Mouse (Mus musculus): ENCODE data around the gene Wdr18.
A peak's percentile ranks its signal among the peaks of the same experiment; 100 is the strongest.

Wdr18 gene

DNA sequence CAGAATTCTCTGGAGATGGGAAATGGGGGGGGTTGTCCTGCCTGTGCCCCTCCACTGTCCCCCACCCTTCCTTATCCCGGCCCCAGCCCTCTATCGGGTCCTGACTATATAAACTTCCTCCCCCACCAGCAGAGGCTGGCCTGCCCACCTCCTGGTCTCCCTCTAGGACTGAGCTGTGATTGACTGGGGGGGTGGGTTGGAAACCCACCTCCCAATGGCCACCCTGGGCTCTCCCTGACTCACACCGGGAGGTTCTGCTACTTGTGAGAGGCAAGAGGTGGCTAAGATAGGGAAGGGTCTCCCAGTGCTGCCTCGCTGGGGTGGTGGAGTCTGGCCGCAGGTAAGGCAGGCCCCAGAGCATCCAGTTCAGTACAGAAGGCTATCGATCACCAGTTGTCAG is 12.4 kb upstream of the Wdr18 start:
- no peak for DNase-seq

DNA sequence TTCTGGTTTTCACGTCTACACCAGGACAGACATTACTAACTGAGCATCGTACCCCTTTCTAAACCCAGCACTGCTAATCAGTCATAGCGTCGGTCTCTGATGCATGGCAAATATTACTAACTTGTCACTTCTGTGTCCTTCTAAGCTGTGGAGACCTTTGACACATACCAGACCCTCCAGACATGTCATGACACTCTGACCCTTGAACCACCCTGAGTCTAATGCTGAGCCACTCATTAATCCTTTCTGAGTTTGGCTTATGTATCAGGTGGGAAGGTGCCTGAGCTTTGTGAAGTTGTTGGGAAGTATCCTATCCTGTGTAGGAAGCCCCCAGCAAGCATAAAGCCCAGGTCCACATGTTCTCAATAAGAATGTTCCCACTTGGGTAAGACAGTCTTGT is 10.1 kb upstream of the Wdr18 start:
- no peak for DNase-seq

DNA sequence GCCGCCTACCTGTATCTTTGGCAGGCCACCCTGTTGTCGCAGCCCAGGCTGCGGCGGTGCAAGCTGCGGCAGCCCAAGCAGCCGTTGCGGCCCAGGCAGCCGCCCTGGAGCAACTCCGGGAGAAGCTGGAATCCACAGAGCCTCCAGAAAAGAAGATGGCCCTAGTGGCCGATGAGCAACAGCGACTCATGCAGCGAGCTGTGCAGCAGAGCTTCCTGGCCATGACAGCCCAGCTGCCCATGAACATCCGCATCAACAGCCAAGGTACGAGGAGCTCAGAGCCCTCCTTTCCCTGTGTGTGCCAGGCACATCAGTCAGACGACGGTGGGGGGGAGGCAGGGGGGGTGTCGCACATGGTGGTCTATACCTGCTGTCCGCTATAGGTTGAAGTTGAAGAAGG is 9.3 kb upstream of the Wdr18 start:
- no peak for DNase-seq

DNA sequence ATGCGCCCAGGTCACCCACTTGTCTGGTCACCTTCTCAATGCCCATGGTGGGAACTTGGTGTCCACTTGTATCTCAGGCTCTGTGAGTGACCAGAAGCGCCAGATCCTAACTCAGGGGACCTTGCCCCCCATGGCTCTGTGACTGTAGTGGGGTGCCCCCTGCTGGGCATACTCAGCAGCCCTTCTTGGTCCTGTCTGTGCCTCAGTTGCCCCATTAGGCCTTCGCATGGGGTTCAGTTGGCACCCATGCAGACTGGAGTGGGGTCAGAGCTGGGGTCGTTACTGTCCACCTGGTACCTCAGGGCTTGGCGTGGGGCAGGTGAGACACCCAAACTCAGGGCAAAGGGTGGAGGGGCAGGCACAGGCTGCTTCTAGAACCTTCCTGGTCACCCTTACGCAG is 6.0 kb upstream of the Wdr18 start:
- DNase-seq, result peak; percentile 54 to 57

DNA sequence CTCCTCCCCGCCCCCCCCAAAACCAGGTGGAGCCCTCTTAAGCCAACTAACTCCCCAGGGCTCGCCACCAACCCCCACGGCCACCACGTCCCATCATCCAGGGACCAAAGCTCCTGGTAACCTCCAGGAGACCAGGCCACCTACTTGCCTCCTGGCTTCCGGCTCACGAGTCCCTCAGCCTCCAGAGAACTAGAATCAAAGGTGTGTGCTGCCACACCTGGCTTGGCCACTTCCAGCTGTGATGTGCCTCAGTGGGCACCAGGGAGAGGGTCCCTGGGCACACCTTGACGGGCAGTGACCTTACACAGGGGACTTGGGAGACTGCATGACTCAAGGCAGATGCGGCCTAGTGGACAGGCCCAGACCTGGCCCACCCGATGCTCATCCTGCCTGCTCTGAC is 4.3 kb upstream of the Wdr18 start:
- no peak for DNase-seq

DNA sequence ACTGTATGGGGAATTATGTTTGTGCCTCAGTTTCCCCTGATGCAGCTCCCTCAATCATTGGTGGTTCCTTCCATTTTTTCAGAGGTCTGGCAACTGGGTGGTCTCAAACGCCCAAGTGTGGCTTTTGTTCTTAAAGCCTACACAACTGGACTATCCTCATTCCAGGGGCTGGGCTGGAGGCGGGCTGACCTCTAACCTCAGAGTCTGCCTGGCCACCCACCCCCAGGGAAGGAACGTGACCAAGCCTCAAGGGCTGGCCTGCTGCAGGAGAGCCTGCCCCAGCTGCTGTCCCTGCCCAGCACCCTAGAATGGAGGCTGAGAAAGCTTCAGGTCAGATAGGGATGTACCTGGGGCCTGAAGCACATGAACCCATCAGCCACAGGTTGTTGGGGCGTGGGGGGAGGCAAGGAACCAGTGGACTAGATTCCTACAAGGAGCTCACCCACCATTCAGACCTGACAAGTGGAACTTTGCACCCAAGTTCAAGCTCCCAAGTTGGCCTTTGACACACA is 3.3 kb upstream of the Wdr18 start:
- no peak for DNase-seq

DNA sequence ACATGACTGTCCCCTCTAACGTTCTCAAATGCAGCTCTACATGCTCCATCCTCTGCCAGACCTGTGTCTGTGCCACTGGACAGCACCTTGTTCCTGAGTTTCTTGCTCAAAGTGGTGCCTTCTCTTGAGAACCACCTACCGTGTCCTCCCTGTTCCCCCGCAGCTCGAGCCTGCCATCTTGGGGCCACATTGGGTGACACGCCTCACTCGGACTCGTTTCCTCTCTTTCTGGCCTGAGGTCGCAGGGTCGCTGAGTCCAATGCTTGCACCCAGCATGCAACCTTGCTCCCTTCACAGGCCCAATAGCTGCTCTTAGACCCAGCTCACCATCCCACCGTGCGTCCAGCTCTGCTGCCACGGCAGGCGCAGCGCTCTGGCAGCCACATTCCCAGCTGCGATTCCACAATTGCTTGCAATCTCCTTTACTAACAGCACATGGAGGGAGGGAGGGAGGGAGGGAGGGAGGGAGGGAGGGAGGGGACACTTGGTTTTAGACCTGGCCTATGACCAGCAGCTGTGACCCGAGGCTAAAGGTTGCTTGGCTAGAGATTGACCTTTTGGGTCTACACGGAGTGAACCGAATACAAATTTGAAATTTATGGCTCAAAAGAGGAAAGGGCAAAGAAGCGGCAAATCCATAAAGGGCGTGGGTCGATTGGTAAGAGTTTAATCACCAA is 1.7 kb upstream of the Wdr18 start:
- peak; percentile 85 to 88 for DNase-seq

DNA sequence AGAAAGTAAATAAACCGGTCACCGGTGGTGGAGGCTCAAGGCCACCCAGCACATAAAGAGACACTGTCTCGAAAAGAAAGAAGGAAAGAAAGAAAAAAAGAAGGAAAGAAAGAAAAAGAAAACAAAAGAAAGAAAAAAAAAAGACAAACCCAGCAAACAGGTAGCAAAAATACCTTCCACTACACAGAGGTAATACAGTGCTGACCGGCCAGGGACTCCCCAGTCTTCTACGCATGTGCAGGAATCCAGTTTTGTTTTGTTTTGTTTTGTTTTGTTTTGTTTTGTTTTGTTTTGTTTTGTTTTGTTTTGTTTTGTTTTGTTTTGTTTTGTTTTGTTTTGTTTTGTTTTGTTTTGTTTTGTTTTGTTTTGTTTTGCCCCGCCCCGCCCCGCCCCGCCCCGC is 540 bp upstream of the Wdr18 start:
- DNase-seq, result peak in 1 of 2 experiments; percentile 23

DNA sequence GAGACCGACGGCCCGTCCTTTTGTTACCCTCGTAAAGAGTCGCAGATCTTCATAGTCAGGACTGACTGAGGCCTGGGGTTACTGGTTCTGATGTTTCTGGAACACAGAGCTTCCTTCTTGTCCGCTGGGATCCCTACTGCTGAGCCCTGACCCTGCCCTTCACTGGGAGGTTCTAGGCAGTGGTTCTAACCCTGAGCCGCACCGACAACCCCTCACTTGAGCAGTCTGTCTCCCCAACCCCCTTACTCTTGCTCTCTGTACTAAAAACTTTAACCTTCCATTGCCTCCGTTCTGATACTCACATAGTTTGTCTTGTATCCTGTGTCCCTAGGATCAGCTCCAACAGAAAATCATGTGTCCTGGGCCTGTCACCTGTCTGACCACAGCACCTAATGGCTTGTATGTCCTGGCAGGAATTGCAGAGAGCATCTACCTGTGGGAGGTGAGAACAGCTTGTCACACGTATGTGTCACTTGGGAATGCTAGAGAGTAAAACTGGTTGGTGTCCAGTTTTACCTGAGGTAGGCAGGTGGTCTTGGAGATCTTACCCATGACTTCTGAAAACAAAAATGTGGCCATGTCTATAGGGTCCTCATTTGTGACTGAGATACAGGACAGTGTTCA is 831 bp downstream of the Wdr18 start:
- DNase-seq, result no peak

DNA sequence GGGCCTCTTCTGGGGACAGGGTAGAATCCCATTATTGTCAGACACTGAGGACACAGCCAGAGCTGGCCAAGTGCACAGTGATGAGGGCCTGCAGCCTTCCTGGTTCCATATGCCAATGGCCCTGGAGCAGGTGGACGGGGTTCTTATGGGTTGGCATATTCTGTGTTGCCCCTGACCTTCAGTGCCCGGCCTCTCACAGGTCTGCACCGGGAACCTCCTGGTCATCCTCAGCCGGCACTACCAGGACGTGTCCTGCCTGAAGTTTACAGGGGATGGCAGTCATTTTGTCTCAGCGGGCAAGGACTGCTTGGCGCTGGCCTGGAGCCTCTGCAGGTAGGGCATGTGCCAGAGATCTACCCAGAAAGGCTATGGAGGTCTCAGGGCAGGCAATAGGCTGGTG is 4.8 kb downstream of the Wdr18 start:
- DNase-seq, result no peak

DNA sequence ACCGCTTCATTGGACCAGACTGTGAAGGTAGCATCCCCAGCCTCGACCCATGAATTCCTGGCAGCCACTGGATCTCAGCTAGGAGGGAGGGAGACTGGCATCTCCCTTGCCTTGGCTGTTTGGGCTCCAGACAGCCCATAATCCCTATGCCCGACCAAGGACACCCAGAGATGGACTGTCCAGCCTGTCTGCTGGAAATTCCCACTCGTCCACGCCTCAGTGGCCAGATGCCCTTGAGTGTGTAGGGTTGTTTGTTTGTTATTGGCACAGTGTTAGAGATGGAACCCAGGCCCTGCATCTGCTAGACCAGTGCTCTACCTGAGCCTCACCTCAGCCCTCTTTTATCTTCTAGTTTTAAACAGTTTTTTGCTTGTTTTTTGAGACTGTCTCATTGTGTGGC is 5.4 kb downstream of the Wdr18 start:
- no peak for DNase-seq

DNA sequence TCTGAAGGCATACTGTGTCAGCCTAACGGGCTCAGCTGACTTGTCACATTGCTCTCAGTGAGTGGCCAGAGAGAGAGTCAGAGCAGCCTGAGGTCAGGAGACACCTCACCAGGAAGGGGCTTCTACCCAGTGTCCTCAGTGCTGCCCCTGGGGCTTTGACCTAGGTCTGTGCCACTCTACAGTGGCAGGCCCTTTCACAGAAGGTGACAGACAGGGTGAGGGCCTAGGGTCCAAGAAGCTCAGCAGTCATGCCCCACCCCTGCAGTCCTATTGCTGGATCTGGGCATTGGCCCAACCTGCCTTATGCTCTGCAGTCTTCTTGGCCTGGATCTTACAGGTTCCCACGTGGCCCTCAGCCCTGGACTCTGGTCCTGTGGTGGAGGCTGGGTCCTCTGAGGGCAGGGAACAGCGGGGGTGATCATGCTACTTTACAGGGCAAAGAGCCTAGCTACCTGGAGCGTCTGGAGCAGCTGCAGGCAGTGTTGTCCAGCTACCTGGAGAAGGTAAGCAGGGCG is 7.0 kb downstream of the Wdr18 start:
- DNase-seq, result no peak

DNA sequence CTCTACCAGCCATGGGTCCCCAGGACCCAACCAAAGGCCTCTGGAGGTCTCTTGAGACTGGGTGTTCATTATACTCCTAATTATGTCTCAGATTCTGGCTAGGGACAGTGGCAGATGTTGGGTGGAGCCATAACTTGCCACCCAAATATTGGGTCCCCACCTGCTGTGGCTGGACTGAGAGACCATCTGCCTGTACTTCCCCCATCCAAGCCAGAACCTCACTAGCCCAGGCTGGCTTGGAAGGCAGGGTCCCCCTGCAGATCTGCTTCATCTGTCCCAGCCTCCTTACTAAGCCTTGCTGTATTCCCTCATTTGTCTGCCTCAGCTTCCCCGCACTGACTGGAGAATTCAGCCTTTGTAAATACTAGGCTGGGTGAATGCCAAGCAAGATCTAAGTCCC is 8.2 kb downstream of the Wdr18 start:
- no peak for DNase-seq

DNA sequence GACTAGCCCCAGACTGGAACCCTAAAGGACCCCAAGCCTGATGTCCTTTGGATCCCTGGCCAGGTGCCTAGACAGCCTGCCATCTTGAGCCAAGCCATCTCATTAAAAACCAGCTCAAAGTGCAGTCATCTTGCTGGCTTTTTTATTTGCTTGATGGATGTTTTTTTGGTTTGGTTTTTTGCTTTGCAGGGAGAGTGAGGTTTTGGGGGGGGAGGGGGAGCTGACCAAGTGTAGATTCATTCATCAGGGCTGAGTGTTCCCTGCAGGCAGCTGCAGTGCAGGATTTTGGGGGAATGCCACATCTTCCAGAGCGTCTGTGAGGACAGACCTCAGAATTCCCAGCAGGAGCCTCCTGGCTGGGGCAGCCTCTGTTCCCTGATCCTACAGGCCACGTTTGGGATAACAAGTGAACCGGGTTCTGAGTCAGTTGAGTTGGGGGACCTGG is 9.2 kb downstream of the Wdr18 start:
- no peak for DNase-seq

DNA sequence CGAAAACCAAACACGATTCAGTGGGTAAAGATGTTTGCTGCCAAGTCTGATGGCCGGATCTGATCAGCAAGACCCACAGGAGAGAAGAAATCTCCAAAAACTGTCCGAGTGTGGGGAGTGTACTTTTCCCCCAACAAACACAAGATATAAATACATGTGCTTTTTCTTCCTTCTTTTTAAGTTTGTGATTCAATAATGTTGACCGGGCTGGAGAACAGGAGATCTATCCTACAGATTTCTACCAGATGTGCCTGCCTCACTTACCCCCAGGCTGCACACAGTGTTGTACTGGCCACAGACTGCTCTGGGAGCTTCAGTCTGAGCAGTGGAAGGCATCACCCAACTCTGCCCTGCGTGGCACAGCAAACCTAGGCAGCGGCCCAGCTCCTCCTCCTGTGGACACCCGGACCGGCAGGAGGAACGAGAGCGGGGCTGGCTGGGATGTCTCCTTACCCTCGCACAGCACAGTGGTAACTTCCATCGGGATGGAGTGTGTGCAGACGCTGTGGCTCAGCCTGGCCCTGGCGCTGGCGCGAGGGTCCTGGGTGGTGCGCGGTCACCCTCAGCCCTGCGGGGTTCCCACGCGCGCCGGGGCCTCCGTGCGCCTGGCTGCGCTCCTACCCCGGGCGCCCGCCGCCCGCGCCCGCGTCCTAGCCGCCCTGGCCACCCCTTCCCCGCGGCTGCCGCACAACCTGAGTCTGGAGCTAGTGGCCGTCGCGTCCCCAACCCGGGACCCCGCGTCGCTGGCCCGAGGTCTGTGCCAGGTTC is 10.6 kb downstream of the Wdr18 start, which contains the start of gene Grin3b:
Gene Grin3b (plus strand): TSS at position 301 of the 768 bp plus-strand sequence.
- DNase-seq, result no peak

DNA sequence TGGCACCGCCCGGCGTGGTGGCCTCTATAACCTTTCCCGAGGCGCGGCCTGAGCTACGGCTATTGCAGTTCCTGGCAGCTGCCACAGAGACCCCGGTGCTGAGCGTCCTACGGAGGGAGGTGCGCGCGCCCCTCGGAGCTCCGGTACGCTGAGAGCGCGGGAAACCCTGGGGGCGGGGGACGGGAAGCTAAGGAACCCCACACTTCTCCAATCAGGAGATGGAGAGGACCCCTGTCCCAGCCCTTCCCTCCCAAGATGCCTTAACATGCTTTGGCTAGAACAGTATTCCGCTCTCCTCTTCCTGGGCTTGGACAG is 11.2 kb downstream of the Wdr18 start:
- DNase-seq, result no peak

DNA sequence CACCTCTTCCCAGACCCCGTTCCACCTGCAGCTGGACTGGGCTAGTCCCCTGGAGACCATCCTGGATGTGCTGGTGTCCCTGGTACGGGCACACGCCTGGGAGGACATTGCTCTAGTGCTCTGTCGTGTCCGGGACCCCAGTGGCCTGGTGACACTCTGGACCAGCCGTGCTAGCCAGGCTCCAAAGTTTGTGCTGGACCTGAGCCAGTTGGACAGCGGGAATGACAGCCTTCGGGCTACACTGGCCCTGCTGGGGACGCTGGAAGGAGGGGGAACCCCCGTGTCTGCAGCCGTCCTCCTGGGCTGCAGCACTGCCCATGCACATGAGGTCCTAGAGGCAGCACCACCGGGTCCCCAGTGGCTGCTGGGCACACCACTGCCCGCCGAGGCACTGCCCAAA is 12.9 kb downstream of the Wdr18 start:
- DNase-seq, result no peak

DNA sequence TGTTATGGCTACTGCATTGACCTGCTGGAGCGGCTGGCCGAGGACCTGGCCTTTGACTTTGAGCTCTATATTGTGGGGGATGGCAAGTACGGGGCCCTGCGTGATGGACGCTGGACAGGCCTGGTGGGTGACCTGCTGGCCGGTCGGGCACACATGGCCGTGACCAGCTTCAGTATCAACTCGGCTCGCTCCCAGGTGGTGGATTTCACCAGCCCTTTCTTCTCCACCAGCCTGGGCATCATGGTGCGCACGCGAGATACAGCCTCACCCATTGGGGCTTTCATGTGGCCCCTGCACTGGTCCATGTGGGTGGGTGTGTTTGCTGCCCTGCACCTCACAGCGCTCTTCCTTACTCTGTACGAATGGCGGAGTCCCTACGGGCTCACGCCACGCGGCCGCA is 14.1 kb downstream of the Wdr18 start:
- no peak for DNase-seq

DNA sequence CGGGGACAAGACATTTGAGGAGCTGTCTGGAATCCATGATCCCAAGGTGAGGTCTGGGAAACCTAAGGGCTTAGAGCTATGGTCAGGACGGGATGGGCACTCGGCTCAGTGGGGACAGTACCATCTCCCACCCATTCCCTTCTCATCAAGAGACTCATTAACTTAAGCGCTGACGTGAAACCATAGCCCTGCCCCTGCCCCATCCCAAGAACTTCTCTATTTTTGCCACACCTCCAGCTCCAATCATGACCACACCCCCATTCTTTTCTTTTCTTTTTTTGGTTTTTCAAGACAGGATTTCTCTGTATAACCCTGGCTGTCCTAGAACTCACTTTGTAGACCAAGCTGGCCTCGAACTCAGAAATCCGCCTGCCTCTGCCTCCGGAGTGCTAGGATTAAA is 14.7 kb downstream of the Wdr18 start:
- DNase-seq, result no peak

DNA sequence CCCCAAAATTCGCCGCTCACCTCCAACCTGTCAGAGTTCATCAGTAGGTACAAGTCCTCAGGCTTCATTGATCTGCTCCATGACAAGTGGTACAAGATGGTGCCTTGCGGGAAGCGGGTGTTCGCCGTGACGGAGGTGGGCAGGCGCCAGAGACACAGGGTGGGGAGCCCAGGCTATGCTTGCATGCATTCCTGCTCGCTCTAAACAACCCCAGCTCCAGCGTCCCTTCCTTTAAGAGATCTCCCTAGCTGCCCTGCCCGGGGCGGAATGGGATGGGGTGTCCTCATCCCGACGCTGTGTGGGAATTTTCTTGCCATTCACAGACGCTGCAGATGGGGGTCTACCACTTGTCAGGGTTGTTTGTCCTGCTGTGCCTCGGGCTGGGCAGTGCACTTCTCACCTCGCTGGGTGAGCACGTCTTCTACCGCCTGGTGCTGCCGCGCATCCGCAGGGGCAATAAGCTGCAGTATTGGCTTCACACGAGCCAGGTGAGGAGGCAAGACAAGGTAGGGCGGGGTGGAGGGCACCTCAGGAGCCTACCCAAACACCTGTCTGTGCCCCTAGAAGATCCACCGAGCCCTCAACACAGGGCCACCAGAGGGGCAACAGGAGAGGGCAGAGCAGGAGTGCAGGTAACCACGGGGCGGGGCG is 16.2 kb downstream of the Wdr18 start:
- no peak for DNase-seq

DNA sequence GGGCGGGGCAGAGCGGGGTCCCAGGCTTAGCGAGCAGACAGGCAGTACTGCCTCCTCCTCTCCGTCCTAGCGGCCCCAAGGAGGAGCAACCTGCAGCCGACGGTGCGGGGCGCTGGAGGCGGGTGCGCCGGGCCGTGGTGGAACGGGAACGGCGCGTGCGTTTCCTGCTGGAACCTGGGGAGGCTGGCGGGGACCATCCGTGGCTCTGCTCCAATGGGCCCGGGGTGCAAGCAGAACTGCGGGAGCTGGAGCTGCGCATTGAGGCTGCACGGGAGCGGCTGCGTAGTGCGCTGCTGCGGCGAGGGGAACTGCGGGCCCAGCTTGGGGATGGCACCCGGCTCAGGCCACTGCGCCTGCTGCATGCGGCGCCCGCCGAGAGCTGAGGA is 16.8 kb downstream of the Wdr18 start:
- DNase-seq, result no peak

DNA sequence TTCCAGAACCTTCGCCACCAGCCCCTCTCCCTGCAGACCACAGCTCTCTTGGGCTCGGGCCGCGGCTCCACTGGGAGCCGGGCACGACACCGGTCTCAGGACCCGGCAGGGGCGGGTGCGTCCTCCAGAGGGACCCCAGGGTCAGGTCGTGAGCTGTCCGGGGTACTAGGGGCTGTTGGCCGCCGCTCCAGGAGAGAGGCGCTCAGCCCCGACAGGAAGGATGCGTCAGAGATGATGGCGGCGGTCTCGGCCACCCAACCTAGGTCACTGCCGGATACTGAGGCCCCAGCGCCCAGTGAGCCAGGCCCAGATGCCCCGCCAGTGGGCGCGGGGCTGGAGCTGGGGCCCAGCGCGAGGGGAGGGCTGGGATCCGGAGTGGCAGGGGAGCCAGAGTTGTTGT is 17.4 kb downstream of the Wdr18 start:
- DNase-seq, result no peak

DNA sequence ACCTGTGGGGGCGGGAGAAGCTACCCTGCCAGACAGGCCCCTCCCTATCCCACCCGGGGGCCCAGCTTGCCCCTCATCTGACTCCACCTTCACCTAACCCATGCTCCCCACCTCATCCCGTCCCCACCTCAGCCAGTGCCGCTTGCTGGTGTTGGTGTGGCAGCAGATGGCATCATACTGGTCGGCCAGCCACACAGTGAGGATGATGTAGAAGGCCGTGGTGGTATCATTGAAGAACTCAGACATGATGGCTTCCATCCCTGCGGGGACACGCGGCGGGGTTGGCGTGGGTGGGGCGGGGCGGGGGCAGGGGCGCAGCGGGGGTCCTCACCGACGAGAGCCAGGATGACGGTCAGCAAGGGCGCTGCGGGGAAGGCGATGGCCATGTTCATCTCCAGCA is 18.1 kb downstream of the Wdr18 start:
- no peak for DNase-seq

Measured in thymus, postnatal 36 days (tissue).